Mouse (Mus musculus): Measurements from ENCODE around the gene Gm10309. TPM values are rescaled to one million over a fixed set of nuclear protein-coding genes. Genes with fewer than 3 reads are reported as not detected.

The Gm10309 gene
- total and polyA plus RNA-seq, 3 experiments, result 0.17 to 0.53 TPM; not detected in 1

DNA sequence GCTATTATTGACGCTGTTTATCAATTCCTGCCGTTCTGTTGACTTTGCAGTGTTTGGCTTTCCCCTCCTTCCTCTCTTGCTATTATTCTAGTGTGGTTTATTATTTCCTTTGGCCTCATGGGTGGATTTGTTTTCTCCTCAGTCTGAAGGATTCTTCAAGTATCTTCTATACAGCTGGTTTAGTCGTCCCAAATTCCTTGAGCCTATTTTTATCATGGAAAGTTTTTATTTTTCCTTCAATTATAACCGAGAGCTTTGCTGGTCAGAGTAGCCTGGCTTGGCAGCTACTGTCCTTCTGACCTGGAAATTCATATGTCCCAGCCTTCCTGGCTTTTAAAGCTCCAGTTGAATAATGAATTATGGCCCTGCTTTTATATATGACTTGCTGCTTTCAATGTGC lies 24.4 kb upstream of the Gm10309 start:
- DNase-seq (ENCODE audit: extremely low read depth), result no peak
- no peak overlapping the region for H3K4me3 ChIP-seq (replicated peaks in 1 of 3; ENCODE audit: low read depth in 2 of 3, low read length in 2 of 3, poor library complexity in 1 of 3)

DNA sequence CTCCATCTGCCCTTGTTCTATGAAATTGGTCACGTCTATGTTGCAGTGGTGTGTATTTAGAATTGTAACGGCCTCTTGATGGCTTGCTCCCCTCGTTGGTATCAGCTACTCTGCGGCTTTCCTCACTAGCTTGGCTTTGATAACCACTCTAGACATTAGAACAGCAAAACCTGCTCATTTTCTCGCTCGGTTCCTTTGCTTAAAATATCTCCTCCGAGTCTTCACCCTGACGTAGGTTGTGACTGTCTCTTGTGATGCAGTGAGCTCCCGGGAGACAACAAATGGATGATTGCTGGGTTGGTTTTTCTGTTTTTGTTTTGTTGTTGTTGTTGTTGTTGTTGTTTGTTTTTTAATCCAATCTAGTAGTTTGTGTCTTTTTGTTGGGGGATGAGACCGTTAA lies 24.0 kb upstream of the Gm10309 start:
- peaks cover 0 to 41% of the 10 kb centered on the region in 2 experiments for H3K36me3 ChIP-seq (replicated peaks in 1 of 2; ENCODE audit: control insufficient read depth in 1 of 2, insufficient read depth in 1 of 2, low read length in 1 of 2)
- H3K4me2 ChIP-seq (ENCODE audit: insufficient read depth, low read depth, poor library complexity, severe bottlenecking), result no peak overlapping the region
- H3K27me3 ChIP-seq (replicated peaks), result no peaks in the 10 kb centered on the region
- peaks cover 6 to 59% of the 10 kb centered on the region in 2 experiments for H3K4me1 ChIP-seq (ENCODE audit: control insufficient read depth in 1 of 2, insufficient read depth in 2 of 2)
- dilution Hi-C loops (cut with MboI; ENCODE audit: extremely low pct_ligation_motif_present, extremely low pct_unique_long_range_greater_than_20kb, low sequenced_read_pairs) (no loop called here), in situ Hi-C loops (cut with MboI; ENCODE audit: low pct_ligation_motif_present, low pct_unique_long_range_greater_than_20kb, low sequenced_read_pairs) (no loop called here)
- no peak overlapping the region for H3K27ac ChIP-seq (ENCODE audit: insufficient read depth, low read depth)
- H3K79me2 ChIP-seq (replicated peaks; ENCODE audit: control insufficient read depth, extremely low read depth, insufficient read depth, poor library complexity, severe bottlenecking), result no peaks in the 10 kb centered on the region; the same call in 1 of the 2 replicates
- no peak for TF ChIP-seq ETS1 (conservative IDR thresholded peaks at IDR 0.05; ENCODE audit: low read depth, low read length)
- TF ChIP-seq SMC3 (IDR thresholded peaks at IDR 0.05; ENCODE audit: low read depth, low read length), result no peak
- no peak for TF ChIP-seq ZKSCAN1 (IDR thresholded peaks at IDR 0.05; ENCODE audit: borderline replicate concordance, low read depth, low read length)
- no peak for TF ChIP-seq RCOR1 (conservative IDR thresholded peaks at IDR 0.05; ENCODE audit: low read depth, low read length)
- no peak for TF ChIP-seq CTCF (conservative IDR thresholded peaks at IDR 0.05 in 1 of 2, IDR thresholded peaks at IDR 0.05 in 1 of 2; ENCODE audit: low read depth in 2 of 2, low read length in 2 of 2)
- TF ChIP-seq MEF2A (IDR thresholded peaks at IDR 0.05; ENCODE audit: borderline replicate concordance, low read depth, low read length), result no peak
- no peak for TF ChIP-seq BHLHE40 (IDR thresholded peaks at IDR 0.05; ENCODE audit: low read depth, low read length)
- TF ChIP-seq MAX (IDR thresholded peaks at IDR 0.05; ENCODE audit: low read length), result no peak
- no peak for TF ChIP-seq POLR2AphosphoS2 (IDR thresholded peaks at IDR 0.05; ENCODE audit: low read depth, low read length)
- TF ChIP-seq HCFC1 (IDR thresholded peaks at IDR 0.05; ENCODE audit: low read depth, low read length), result no peak
- TF ChIP-seq E2F4 (IDR thresholded peaks at IDR 0.05; ENCODE audit: insufficient replicate concordance, low read depth, low read length), result no peak
- TF ChIP-seq ZC3H11A (IDR thresholded peaks at IDR 0.05; ENCODE audit: low read depth, low read length), result no peak
- no peak for TF ChIP-seq CHD2 (IDR thresholded peaks at IDR 0.05; ENCODE audit: low read length)
- no peak for TF ChIP-seq JUN (IDR thresholded peaks at IDR 0.05; ENCODE audit: insufficient read depth, low read depth, low read length)
- no peak for TF ChIP-seq RAD21 (IDR thresholded peaks at IDR 0.05; ENCODE audit: low read depth, low read length)
- H3K4me3 ChIP-seq (replicated peaks in 1 of 3; ENCODE audit: low read depth in 2 of 3, low read length in 2 of 3, poor library complexity in 1 of 3), result no peak overlapping the region
- H3K9me3 ChIP-seq (replicated peaks; ENCODE audit: low read length), result no peaks in the 10 kb centered on the region
- H3K9ac ChIP-seq (ENCODE audit: insufficient read depth, low read depth), result no peak overlapping the region
- no peak for DNase-seq (ENCODE audit: extremely low read depth)

More for the DNA sequence above, 24.4 kb upstream of the Gm10309 start:
- Histone ChIP-seq H3K27me3 (replicated peaks) (no peaks in the 10 kb centered on the region), H3K9me3 (replicated peaks; ENCODE audit: low read length) (no peaks in the 10 kb centered on the region), H3K79me2 (replicated peaks; ENCODE audit: control insufficient read depth, extremely low read depth, insufficient read depth, poor library complexity, severe bottlenecking) (no peaks in the 10 kb centered on the region; the same call in 1 of the 2 replicates), H3K9ac (ENCODE audit: insufficient read depth, low read depth) (no peak overlapping the region), H3K4me2 (ENCODE audit: insufficient read depth, low read depth, poor library complexity, severe bottlenecking) (no peak overlapping the region), H3K4me1 (ENCODE audit: control insufficient read depth in 1 of 2, insufficient read depth in 2 of 2) (peaks cover 6 to 59% of the 10 kb centered on the region in 2 experiments), H3K27ac (ENCODE audit: insufficient read depth, low read depth) (no peak overlapping the region), H3K36me3 (replicated peaks in 1 of 2; ENCODE audit: control insufficient read depth in 1 of 2, insufficient read depth in 1 of 2, low read length in 1 of 2) (peaks cover 0 to 40% of the 10 kb centered on the region in 2 experiments)
- in situ Hi-C loops (cut with MboI; ENCODE audit: low pct_ligation_motif_present, low pct_unique_long_range_greater_than_20kb, low sequenced_read_pairs), result no loop called here
- TF ChIP-seq KAT2A (IDR thresholded peaks at IDR 0.05; ENCODE audit: insufficient replicate concordance, low read length) (no peak), PAX5 (IDR thresholded peaks at IDR 0.05; ENCODE audit: low read length) (no peak), UBTF (IDR thresholded peaks at IDR 0.05; ENCODE audit: low read depth, low read length) (no peak), ZMIZ1 (IDR thresholded peaks at IDR 0.05; ENCODE audit: low read depth, low read length) (no peak), POLR2AphosphoS2 (IDR thresholded peaks at IDR 0.05; ENCODE audit: low read depth, low read length) (no peak), MAFK (IDR thresholded peaks at IDR 0.05; ENCODE audit: insufficient replicate concordance, low read length) (no peak)
- dilution Hi-C loops (cut with MboI; ENCODE audit: extremely low pct_ligation_motif_present, extremely low pct_unique_long_range_greater_than_20kb, low sequenced_read_pairs), result no loop called here
